Mouse (Mus musculus): ENCODE measurements around the gene Etfrf1.

The Etfrf1 gene

DNA sequence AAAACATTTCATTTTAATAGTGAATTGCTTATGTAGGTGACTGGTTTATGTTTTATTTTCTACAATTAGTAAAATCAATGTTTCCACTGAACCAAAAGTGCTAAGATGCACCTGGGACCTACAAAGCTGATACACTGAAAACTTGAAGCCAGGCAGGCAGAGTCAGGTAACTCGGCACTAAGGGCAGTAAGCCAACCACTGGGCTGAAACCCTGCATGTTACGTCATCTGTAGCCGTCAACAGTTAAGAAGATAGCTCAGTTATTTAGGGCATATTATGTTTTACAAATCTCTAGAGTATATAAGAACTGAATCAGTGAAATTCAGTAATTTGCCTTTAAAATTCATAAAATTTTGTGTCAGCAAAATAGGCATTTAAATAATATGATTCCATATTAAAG, 15.4 kb downstream of the Etfrf1 start:
- DNase-seq: no peak

DNA sequence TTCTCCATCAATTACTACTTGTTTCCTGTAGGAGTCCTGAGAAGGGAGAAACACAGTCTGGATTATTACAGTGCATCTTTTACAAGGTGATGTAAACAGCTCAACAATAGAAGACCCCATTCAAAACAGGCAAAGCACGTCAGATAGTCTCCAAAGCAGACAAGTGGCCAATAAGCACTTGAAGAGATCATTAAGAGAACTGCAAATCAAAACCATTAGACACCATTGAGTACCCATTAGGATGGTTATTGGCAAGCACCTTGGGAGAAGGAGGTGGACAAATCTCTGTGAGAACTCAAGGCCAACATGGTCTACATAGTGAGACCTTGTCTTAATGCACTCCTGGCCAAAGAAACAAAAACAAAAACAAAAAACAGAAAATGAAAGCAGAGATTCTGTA, 23.5 kb downstream of the Etfrf1 start:
- no peak for DNase-seq

DNA sequence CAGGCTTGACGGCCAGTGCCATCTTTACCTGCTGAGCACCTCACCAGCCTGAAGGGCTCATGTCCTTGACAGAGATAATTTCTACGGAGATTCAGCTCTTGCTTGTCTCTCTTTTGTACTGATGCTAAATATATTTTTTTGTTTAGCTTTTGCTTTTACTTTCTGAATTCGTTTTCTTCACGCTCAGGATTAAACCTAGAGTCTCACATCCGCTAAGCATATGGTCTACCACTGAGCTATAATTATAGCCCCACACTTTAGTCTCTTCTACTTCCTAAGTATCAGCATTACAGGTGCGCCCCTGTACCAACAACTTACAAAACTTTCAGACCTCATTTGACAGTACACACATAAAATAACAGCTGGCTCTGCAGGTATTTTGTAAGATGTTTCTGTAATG, 24.4 kb downstream of the Etfrf1 start:
- no peak for DNase-seq

DNA sequence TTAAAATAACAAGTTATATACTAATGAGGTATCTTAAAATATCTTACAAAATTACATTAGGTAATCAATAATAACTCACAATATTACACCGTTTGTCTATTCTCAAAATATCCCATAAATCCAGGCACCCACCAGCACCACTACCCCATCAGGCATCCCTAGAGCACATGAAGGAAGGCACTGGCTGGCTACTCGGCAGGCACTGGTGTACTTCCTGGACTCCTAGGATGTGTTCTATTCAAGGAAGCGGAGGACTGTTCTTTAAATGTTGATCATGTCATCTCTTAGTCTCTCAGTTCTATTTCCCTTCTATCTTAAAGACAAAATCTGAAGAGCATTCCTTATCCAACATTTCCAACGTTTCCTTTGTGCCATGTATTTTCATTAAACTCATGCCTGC, 26.2 kb downstream of the Etfrf1 start:
- no peak for DNase-seq

DNA sequence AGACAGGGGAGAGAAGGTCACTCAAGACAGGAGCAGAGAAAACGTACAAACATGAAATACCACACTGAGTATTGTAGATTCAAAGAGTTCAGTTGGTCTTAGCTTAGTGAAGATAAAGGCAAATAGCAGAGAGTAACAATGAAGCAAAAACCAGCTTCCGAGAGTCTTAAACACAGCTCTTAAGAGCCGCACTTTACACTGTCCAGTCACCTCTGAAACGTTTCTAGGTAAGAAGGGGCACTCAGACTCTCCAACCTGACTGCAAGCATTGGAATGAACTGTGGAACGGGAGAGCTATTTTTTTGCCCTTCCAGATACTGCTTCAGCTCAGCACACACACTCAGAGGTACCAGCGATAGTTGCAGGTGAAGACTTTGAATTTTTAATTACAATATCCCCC, 29.4 kb downstream of the Etfrf1 start:
- no peak for DNase-seq

DNA sequence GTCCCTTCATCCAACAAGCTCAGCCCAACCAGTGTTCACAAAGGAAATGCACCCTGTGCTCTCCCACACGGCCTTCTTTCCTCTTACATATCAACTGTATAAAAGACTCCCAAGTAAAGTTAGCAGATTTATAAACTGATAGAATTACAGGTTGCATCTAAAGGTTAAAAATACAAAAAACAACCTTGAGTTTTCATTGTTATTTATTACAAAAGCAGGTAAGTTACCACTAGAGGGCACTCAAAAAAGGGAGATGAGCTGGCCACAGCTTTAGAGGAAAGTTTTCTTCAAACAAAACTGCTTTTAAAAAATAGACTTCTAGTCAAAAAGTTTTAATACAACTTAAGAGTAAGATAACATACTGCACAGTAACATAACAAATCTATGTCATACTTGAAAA, 31.6 kb downstream of the Etfrf1 start:
- no peak for DNase-seq

DNA sequence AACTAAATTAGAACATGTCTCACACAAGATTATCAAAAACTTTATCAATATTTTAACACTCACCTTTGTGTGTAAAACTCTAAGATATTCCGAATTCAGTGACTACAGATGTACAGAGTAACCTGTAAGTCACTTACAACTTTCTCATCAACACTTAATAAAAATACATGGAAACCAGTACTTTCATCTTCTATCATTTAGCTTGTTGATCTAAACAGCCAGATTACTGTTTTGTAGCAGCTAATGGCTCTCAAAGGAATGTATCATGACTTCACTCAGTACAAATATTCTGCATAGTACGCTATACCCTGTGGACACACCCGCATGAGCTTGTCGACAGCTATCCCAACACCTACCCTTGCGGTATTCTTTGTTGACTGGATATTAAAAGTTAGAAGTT, 35.9 kb downstream of the Etfrf1 start:
- DNase-seq: no peak

DNA sequence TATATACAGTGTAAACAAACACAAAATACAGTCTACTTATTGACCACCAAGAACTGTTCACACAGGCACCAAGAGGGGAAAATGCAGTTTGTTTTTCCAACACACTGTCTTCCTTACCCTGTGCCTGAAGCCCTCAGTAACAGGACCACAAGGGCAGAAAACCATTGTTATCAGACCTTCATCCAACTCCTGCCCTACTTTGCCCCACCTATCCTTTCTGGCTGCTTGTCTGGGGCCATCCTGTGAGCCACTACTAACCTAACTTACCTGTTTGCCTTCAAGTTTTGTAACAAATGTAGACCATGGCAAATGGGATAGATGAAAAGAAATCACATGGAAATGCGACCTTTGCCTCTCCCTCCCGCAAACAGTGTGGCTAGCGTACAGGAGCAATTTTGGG, 37.0 kb downstream of the Etfrf1 start:
- peak; percentile 10 for DNase-seq

DNA sequence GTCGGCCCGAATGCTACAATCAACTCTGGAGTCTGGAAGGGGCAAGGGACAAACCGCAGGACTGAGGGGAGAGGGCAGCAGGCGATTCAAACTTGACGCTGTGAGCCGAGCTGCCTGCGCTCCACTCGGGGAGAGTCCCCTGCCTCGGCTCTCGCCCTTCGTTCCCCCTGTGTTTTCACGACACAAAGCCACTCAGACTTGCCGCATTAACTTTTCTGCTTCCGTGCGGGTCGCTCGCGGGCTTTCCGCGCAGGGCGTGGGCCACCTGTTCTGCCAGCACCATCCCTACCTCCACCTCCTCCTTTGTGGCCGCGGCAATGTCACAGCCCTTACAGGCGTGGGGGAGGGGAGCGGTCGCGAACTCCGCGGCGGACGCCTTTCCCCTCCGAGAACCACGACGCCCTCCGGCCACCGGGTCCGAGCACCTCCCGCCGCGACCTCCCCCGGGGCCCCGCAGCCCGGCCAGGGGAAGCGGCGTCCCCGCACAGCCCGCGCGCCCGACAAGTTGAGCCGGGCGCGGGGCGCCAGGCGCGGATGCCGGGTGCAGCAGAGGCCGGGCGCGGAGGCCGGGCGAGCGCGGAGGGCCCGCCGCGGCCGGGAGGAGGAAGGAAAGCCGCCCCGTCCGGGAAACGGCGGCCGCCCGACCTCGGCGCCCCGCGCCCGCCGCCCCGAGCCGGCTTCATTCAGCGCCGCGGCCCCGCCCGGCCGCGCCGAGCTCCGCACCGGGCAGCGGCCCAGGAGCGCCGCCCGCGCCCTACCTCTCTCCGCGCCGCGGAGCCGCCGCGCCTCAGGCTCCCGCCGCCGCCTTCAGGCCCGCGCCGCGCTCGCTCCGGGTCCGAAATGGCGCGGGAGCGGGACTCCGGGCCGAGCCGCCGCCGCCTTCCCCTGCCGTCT, 38.6 kb downstream of the Etfrf1 start:
- peak; percentile 74 for DNase-seq

DNA sequence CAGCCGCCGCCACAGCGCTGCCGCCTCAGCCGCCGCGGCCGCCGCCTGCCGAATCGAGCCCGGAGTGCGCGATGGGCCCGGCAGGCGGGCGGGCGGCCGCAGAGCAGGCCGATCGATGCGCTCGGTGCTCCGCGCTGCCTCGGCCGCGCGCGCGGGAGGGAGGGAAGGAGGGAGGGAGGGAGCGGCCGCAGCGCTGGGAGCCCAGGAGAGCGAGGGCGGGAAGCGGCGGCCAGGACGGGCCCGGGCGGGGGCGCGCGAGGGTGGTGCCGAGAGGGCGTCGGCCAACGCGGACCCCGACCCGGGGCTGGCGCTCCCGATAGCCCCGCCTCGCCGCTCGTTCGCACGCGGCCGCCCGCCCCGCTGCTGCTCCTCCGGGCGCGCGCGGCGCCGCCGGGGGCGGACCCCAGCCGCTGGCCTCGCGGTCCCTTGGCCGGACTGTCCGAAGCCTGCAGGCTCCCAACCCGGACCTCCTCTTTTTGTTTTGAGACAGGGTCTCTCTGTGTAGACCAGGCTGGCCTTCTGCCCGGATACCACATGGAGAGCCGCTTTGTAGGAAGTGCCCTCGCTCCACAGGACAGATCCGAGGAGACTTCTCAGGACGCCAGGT, 39.4 kb downstream of the Etfrf1 start, which contains the start of gene Kras:
Gene Kras (minus strand): TSS at position 55 of the 607 bp plus-strand sequence.
- DNase-seq: peak; percentile 94

DNA sequence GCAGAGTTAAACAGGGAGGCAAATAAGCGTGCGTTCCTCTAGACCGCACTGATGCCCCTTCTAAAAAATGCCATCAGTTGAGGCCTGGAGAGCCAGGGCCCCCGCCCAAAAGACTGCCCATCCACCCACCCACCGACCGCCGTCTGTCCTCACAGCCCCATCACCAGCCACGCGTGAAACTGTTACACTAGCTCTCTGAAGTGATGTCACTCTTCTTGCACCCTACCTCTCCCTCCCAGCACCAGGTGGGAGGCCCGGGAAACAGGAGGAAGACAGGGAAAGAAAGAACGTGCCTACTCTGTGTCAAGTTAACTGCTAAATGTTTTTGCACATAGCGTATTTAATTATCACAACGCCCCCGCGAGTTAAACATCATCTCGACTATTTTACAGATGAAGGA, 39.9 kb downstream of the Etfrf1 start:
- no peak for DNase-seq

DNA sequence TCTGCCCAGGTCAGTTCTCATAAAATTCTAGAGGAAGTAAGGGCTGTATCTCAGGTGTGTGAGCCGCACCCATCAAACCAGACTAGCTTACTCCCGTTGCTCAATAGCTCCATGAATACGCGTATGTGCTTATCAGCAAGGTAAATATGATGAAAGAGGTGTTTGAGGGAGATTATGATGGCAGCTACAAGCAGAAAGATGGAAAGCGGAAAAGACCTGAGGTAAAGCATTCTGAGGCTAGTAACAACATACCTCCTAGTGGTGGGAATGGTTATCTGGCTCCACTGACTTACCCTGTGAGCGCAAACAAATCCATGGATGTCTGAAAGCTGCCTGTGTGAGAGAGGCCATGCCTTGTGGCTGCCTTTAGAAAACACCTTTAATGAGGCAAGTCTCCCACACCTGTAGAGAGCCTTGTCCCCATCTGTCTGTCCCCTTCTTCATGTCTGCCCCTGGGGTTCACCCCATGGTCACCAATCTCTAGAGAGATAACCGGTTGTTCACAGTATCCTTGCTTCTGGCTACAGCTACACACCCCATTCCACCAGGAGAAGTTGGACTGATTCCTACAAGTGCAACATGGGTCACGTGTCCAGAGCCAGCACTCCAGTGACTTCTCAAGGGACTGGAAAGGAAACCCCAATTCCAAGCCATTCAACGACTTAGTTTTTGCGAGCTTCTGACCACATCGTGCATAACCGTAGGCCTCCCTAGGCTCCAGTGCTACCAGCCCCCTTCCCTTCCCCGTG, 45.2 kb downstream of the Etfrf1 start:
- DNase-seq: no peak

DNA sequence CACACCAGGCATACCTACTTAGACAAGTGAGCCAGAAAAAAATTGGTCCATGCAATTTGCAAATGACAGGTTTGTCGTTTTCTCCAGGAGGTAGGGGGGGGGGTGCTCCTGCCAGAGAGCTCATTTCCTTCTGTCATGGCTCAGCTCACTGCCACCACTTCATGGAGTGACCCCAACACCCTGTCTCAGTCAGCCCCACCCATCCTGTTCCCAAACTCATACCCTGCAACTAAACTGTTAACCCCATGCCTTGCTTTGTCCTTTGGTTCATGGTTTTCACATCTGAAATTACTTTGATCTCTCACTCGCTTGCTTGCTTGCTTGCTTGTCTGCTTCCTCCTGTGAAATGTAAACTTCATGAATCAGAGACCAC, 45.8 kb downstream of the Etfrf1 start:
- no peak for DNase-seq

DNA sequence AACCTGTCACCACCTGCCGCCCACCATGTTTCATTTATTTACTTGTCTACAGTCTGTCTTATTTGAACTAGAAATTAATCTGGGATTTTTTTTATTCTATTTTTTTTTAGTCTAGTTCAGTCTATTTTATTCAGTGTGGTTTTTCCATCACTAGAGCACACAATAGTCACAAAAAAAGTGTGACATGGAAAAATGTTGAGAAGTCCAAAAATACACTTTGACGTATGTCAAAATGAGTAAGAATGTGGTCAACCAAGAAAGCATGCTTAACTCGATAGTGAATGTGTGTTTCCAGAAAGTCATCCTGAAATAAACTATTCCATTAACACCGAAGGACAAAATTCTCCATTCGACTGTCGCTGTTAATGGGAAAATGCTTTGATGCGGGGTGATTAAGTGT, 51.4 kb downstream of the Etfrf1 start:
- DNase-seq: no peak
